Mouse (Mus musculus): ENCODE data around the gene Mettl16. TPM values are rescaled to one million over a fixed set of nuclear protein-coding genes. Genes with fewer than 3 reads are reported as not detected.
"Not testable (repeated sequence)": the region's sequence is repeated elsewhere in the genome, so short reads cannot be mapped to it uniquely, and the experiment has no call there.

Mettl16 gene
- total and polyA plus RNA-seq, 2 experiments from 2014 or later = 16.6 to 28.7 TPM

DNA sequence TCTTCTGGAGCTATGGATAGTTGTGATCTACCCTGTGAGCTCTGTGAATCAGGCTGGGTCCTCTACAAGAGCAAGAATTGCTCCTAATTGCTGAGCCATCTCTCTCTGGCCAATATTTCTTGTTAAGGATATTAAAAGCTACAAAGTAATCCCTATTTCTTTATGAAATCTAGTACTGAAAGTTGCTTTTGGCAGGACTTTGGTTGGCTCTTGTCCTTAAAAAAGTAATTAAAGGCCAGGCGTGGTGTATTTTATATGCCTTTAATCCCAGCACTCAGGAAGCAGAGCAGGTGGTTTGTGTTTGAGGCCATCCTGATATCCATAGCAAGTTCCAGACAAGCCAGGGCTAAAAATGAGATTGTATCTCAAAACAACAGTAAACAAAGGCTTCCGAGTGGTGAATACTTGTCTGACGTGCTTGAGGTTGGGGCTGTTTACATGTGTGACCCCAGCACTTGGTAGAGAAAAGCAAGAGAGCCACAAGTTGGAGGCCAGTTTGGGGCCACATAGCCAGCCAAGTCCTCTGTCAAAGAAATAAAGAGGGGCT lies 33.5 kb downstream of the Mettl16 start:
- WGBS = 94% methylated on average over 3 of the region's 3 CpGs
- no peak overlapping the region for H3K4me2 ChIP-seq (ENCODE audit: low read depth, low read length, poor library complexity, severe bottlenecking)
- H3K36me3 ChIP-seq (ENCODE audit: insufficient read depth, low read length) = peaks cover 25% of the 10 kb centered on the region
- no peak overlapping the region for H3K4me3 ChIP-seq (ENCODE audit: low read depth, low read length)
- no peak overlapping the region for H3K9ac ChIP-seq (replicated peaks; ENCODE audit: low read length, poor library complexity, severe bottlenecking)
- H3K27ac ChIP-seq (ENCODE audit: low read depth, low read length) = no peak overlapping the region
- H3K9me3 ChIP-seq (ENCODE audit: low read length) = no peaks in the 10 kb centered on the region
- DNase-seq (ENCODE audit: low spot score) (no peak), ATAC-seq (ENCODE audit: low FRiP score) (no peak)
- no peaks in the 10 kb centered on the region for H3K27me3 ChIP-seq (ENCODE audit: insufficient read depth, low read length)
- TF ChIP-seq CTCF (IDR thresholded peaks at IDR 0.05) = no peak
- no peaks in the 10 kb centered on the region for H3K4me1 ChIP-seq (ENCODE audit: insufficient read depth, low read length)

DNA sequence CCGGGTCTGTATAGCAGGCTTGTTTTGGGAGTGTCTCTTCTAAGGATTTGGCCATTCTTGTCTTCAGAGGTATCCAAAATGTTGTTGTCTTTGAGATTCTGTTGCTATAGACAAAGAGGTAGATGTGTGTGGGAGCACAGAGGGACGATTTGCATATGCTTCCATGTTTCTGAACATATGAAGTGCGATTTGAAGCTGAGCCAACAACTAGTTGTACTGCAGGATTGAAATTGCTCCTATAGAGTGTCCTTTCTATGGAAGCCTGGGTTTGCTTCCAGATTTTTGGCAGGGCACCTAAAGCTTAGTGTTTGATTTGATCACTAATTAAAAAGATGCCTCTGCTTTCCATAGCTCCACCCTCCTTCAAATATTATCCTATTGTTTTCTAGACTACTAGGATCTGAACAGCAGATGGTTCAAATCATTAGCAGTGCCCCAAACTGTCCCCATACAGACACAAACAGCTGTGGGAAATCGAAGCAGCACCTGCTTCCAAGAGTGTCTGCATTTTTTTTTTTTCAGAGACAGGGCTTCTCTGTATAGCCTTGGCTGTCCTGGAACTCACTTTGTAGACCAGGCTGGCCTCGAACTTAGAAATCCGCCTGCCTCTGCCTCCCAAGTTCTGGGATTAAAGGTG lies 36.7 kb downstream of the Mettl16 start:
- H3K27me3 ChIP-seq (ENCODE audit: insufficient read depth, low read length) = no peaks in the 10 kb centered on the region
- H3K36me3 ChIP-seq (ENCODE audit: insufficient read depth, low read length) = peaks cover 22% of the 10 kb centered on the region
- no peak overlapping the region for H3K27ac ChIP-seq (ENCODE audit: low read depth, low read length)
- no peaks in the 10 kb centered on the region for H3K4me1 ChIP-seq (ENCODE audit: insufficient read depth, low read length)
- H3K4me2 ChIP-seq (ENCODE audit: low read depth, low read length, poor library complexity, severe bottlenecking) = no peak overlapping the region
- H3K9ac ChIP-seq (replicated peaks; ENCODE audit: low read length, poor library complexity, severe bottlenecking) = no peak overlapping the region
- H3K4me3 ChIP-seq (ENCODE audit: low read depth, low read length) = no peak overlapping the region
- DNase-seq (ENCODE audit: low spot score) (no peak), ATAC-seq (ENCODE audit: low FRiP score) (no peak)
- WGBS = 96% methylated on average over 6 of the region's 6 CpGs
- no peak for TF ChIP-seq CTCF (IDR thresholded peaks at IDR 0.05)
- H3K9me3 ChIP-seq (ENCODE audit: low read length) = no peaks in the 10 kb centered on the region

DNA sequence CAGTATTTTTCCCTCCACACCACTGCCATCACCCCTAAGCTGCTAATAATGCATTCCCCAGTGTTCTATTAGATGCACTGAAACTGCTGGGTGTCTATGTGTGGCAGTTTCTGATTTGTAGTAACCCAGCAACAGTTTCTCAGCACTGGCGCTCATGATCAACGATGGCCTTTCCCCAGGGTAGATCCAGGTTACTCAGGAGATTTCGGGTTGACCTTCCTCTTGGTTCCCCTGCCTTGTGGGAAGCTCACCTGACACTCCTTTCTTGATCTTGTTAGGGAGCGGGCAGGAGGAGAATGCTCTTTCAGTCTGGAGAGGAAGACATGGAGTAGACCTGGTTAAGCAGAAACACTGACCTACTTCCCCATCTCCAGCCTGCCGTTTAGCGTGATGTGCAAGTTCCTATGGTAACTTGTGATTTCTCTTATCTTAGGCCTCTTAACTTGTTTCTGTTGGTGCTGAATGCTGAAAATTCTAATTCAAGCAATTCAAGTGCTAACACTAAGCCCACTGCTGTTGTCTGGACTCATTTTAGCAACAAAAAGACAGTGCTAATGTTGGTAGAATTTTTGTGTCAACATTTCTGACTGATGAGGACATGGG lies 37.7 kb downstream of the Mettl16 start:
- DNase-seq (ENCODE audit: low spot score) (no peak), ATAC-seq (ENCODE audit: low FRiP score) (no peak)
- no peak overlapping the region for H3K27ac ChIP-seq (ENCODE audit: low read depth, low read length)
- H3K9me3 ChIP-seq (ENCODE audit: low read length) = no peaks in the 10 kb centered on the region
- TF ChIP-seq CTCF (IDR thresholded peaks at IDR 0.05) = no peak
- H3K4me3 ChIP-seq (ENCODE audit: low read depth, low read length) = no peak overlapping the region
- H3K4me1 ChIP-seq (ENCODE audit: insufficient read depth, low read length) = no peaks in the 10 kb centered on the region
- peaks cover 22% of the 10 kb centered on the region for H3K36me3 ChIP-seq (ENCODE audit: insufficient read depth, low read length)
- WGBS = 92% methylated on average over 6 of the region's 6 CpGs
- no peaks in the 10 kb centered on the region for H3K27me3 ChIP-seq (ENCODE audit: insufficient read depth, low read length)
- H3K9ac ChIP-seq (replicated peaks; ENCODE audit: low read length, poor library complexity, severe bottlenecking) = no peak overlapping the region
- H3K4me2 ChIP-seq (ENCODE audit: low read depth, low read length, poor library complexity, severe bottlenecking) = no peak overlapping the region

DNA sequence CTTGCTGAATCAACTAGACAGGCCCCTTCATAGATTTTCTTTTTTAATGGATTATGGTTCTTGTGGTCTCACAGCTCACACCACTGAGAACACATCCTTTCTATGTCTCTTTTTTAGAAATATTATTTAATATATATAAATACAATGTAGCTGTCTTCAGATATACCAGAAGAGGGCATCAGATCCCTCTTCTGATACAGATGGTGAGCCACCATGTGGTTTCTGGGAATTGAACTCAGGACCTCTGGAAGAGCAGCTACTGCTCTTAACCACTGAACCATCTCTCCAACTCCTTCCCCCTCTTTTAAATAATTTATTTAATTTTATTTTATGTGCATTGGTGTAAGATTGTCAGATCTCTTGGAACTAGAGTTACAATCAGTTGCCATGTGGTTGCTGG lies 39.5 kb downstream of the Mettl16 start:
- no peak for DNase-seq (ENCODE audit: low spot score)
- no peaks in the 10 kb centered on the region for H3K9me3 ChIP-seq (ENCODE audit: low read length)
- H3K9ac ChIP-seq (replicated peaks; ENCODE audit: low read length, poor library complexity, severe bottlenecking) = no peak overlapping the region
- H3K27me3 ChIP-seq (ENCODE audit: insufficient read depth, low read length) = no peaks in the 10 kb centered on the region
- peaks cover 14% of the 10 kb centered on the region for H3K36me3 ChIP-seq (ENCODE audit: insufficient read depth, low read length)
- H3K4me1 ChIP-seq (ENCODE audit: insufficient read depth, low read length) = no peaks in the 10 kb centered on the region
- no peak overlapping the region for H3K4me3 ChIP-seq (ENCODE audit: low read depth, low read length)
- H3K27ac ChIP-seq (ENCODE audit: low read depth, low read length) = no peak overlapping the region
- H3K4me2 ChIP-seq (ENCODE audit: low read depth, low read length, poor library complexity, severe bottlenecking) = no peak overlapping the region
- no peak for TF ChIP-seq CTCF (IDR thresholded peaks at IDR 0.05)
- ATAC-seq (ENCODE audit: low FRiP score) = no peak

DNA sequence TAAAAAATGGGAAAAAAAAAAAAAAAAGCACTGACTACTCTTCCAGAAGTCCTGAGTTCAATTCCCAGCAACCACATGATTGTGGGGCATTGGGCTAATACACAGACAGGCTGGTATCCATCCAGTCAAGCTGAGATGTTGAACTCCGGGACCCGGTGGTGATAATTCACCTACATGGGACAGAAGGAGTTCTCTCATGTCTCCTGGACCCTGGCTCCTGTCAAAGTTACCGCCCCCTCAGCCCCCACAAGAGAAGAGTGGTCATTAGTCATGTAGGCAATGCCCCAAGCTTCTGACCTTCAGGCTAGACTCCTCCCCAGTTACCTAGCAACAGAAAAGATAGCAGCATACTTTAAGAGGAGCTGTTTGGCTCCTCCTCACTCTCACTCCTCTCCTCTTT lies 40.4 kb downstream of the Mettl16 start:
- H3K36me3 ChIP-seq (ENCODE audit: insufficient read depth, low read length) = peaks cover 14% of the 10 kb centered on the region
- not testable (repeated sequence) for H3K4me1 ChIP-seq (ENCODE audit: insufficient read depth, low read length); H3K27me3 ChIP-seq (ENCODE audit: insufficient read depth, low read length); H3K4me3 ChIP-seq (ENCODE audit: low read depth, low read length); ATAC-seq (ENCODE audit: low FRiP score); H3K9ac ChIP-seq (replicated peaks; ENCODE audit: low read length, poor library complexity, severe bottlenecking); H3K27ac ChIP-seq (ENCODE audit: low read depth, low read length); H3K9me3 ChIP-seq (ENCODE audit: low read length); H3K4me2 ChIP-seq (ENCODE audit: low read depth, low read length, poor library complexity, severe bottlenecking); DNase-seq (ENCODE audit: low spot score)
- WGBS = 93% methylated on average over 3 of the region's 3 CpGs

DNA sequence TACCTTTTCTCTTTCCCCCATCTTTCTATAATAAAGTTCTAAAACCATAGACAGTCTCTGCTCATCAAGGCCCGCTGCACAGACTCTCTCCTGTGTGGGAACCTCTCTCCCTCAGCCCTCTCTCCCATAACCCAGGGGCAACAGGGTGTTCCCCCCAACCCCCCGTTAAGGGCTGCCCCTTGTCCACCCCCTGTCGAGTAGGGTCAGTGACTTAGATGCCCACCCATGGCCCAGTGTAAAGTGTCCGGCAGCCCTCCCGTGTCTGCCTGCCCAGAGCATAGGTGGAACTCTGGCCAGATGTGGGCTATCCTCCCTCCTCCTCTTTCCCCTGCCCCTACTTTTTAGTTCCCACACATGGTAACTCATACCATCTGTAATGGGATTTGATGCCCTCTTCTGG lies 40.9 kb downstream of the Mettl16 start:
- Histone ChIP-seq H3K4me1 (ENCODE audit: insufficient read depth, low read length) (no peaks in the 10 kb centered on the region), H3K4me3 (ENCODE audit: low read depth, low read length) (no peak overlapping the region), H3K9ac (replicated peaks; ENCODE audit: low read length, poor library complexity, severe bottlenecking) (no peak overlapping the region), H3K9me3 (ENCODE audit: low read length) (no peaks in the 10 kb centered on the region), H3K4me2 (ENCODE audit: low read depth, low read length, poor library complexity, severe bottlenecking) (no peak overlapping the region), H3K27ac (ENCODE audit: low read depth, low read length) (no peak overlapping the region), H3K36me3 (ENCODE audit: insufficient read depth, low read length) (peaks cover 9% of the 10 kb centered on the region), H3K27me3 (ENCODE audit: insufficient read depth, low read length) (no peaks in the 10 kb centered on the region)
- ATAC-seq (ENCODE audit: low FRiP score) (no peak), DNase-seq (ENCODE audit: low spot score) (no peak)
- TF ChIP-seq CTCF (IDR thresholded peaks at IDR 0.05) = no peak
- 83% methylated on average over 5 of the region's 5 CpGs for WGBS
